Mouse (Mus musculus) spleen, adult 12 weeks (tissue): ENCODE measurements around the gene Tenm4.

ENCODE experiments used
- DNase-seq: peaks from one replicate; pipeline ENCODE4 v3.0.0; 2022; ENCODE audit warnings: low spot score

The Tenm4 gene

DNA sequence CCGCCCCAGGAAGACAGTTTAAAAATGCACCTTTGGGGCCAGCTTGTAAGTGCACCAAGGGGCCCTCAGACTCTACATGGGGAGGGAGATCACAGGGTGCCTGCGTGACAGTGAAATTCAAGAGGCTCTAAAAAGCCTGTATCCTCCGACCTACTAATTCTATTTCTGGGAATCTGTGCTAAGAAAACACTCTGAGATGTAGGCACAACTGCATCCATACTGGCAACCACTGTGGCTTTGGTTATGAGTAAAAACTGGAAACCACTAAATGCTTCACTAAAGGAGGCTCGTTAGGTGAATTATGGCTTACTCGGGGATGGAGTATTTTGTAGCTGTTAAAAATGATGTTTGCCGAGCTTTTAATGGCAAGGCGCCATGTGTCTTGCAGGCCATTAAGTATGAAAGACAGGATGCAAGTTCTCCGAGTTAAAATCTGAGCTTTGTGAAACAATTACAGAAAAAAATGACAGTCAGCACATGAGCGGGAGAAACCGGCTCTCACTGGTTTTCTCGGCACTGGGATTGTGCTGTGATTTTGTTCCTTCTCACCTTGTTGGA, 238.4 kb downstream of the Tenm4 start:
- no peak for DNase-seq

DNA sequence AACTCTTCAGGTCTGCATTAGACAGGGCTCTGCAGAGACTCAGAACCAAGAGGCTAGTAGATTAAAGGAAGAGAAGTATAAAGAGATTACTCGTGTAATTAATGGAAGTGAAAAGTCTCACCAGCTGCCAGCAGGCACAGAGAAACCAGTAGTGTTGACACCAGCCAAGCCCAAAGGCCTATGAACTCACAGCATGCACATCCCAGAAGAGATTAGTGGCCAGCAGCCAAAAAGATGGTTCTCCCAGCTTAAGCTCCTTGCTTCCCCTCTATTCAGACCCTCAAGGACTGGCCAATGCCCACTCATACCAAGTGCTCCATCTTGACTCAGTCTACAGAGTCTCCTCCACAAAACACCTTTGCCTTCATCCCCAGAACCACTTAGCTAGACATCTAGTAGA, 242.8 kb downstream of the Tenm4 start:
- DNase-seq = no peak

DNA sequence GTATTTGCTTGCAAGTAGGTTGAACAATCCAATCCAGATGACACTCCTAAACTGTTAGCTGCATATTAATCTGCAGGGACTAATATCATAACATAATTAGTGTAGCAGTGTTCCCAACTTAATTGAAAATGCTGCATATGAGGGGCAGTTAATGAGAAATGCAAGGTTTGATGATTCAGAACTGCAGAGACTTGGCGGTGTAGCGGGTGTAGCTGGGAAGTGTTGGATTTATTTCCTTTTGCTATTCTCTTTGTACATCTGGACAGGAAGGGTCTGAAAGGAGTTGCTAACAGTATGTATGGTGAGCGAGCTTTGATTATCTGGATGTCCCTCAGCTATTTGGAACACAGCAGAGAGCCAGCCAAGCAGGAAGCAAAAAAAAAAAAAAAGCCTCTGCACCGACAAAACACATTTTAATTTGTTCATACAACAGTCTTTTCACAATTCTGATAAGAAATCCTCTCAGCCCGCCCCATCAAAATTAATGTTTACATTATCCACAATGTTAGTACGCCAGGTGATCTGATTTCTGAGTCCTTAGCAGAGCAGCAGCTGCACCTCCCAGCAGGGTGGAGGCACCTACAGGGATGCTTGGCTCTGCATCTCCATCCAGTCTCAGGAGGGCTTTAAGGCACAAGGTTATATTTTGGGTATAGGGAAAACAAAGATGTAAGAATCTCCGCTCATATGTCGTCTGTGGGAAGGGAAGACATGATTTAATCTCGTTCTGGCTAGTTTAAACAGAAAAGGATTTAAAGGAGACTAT, 243.4 kb downstream of the Tenm4 start:
- DNase-seq = no peak

DNA sequence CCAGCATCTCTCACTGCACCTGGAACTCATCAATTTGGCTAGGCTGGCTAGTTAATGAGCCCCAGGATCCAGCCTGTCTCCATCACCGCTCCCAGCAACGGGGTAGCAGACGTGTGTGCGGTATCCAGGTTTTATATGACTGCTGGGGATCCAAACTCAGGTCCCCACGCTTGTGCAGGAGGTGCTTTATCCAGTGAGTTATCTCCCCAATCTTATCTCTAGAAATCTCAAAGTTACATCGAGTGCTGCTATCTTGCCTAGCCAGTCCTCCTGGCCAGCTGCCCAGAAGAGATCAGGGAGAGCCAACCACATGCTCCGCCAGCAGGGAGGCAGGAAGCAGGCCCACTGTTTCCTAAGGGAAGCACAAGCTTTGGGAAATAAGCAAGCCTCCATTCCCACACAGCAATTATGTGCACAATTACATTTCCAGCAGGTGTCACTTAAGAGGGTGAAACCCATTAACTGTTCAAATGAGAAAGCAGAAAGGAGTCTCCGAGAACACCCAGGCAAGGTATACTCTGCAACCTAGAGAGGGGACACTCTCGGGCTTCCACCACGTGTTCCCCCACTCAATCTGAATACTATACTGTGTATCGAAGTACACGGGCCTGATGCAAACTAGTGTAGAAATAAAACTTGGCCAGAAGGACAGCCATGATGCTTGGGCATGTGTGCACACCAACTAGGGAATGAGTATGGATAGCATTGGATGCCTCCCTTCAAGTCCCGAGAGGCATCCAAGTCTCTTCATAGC, 246.4 kb downstream of the Tenm4 start:
- no peak for DNase-seq

DNA sequence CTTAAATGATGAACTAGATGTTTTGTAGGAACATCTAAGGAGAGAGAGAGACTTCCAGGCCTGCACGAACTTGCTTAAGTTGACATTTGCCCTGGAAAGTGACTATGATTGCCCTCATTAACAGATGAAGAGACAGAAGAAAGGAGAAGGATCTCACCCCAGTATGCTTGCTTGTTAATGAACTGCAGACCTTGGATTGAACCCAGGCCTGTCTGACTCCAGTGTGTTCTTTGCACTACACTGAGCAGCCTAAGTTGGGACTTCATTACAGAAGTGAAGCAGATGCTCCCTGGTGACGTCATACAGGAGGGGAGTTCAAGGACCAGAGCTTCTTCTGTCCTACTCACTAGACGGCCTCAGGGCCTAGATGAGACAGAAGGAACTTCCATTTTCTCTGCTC, 247.1 kb downstream of the Tenm4 start:
- no peak for DNase-seq

DNA sequence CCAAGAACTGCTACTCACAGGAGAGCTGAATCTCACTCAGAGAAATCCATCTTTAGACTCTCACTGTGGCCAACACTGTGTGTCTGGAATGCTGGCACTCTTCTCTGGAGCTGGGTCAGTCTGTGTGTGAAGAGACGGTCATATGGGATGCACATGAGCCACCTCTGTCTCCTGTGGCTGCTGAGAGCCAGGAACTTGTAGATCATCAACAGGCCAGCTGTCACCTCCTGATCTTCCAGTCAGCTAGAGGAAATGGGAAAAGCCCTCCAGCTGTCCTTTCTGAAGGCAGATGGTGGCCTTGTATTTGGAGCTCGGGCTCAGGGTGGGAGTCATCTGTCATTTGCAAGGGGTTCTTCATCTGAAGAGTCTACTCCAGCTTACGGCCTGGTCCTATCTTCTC, 249.0 kb downstream of the Tenm4 start:
- DNase-seq = no peak

DNA sequence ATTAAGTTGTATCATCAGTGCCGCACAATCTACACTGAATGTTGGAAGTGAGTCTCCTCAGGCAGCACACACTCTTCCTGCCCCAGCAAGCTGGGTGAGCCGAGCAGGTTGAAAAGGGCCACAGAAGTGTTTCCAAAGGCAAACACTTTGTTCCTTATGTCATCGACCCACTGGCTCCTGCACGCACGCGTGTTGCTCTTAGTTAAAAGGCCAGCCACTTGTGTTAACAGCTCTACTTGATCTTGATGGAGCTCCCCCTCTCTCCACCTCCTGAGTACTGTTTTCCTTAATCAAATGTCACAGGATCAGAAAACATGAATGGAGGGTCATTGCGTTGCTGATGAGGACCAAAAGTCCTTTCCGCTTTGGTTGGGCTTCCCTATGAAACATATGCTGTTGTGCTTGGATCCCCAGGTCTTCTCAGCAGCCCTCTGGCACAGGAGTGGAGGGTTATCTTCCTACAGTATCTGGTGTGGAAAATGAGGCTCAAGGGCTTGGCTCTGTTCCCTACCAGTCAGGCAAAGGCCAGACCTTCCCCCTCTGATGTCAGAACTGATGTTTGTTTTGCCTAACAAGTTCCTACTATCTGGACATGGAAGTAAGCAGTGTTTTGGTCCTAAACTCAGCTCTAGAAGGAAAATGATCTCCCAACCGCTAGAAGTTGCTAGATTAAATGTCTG, 250.0 kb downstream of the Tenm4 start:
- no peak for DNase-seq

DNA sequence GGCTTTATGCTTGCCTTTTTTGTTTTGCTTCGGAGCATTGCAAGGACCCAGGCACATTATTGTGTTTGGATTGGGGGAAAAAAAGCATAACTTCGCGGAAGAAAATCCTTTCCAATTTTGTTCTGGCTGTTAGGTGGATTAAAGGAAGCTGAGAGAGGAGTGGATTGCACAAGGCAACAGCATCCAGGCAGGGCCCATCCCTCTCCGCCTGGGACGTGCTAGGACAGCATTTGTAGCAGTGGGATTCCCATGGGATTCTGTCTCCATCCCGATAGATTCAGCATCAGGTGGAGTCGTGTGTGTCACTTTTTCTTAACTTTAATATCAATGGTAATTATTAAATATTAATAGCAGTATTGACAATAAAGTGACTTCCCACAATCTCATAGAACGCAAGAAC, 255.9 kb downstream of the Tenm4 start:
- DNase-seq = no peak

DNA sequence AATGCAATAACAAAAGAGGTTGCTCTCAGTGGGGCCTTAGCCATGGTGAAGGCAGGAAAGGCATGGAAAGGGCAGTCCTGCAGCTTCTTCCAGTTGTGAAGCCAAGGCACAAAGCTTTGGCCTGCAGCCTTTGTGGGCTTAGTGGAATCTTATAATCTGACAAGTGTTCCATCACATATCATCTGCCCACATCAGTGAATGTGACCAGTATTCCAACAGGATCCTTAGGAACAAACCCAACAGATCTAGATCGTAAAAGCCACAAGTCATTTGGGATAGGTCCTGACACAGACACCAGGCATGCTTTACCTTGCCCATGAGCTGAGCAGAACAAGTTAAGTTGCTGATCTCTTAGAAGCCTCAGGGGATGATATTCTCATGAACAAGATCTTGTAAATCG, 262.3 kb downstream of the Tenm4 start:
- no peak for DNase-seq

DNA sequence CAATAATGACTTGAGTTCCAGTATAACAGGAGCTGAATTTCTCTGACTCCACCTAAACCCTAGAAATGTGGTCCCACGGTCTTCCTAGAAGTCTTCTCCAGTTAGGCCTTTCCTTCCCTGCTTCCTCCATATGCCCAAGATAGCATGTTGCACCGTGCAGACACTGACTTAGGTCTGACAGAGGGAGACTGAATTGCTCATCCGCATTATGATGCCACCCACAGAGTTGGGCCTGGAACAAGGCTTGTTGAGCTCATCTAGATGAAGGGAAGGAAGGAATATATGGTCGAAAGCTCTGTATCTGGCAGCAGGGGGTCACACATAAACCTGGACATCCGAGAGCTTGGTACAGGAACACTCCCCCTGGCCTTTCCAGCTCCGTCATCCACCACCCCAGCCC, 267.3 kb downstream of the Tenm4 start:
- DNase-seq = no peak

DNA sequence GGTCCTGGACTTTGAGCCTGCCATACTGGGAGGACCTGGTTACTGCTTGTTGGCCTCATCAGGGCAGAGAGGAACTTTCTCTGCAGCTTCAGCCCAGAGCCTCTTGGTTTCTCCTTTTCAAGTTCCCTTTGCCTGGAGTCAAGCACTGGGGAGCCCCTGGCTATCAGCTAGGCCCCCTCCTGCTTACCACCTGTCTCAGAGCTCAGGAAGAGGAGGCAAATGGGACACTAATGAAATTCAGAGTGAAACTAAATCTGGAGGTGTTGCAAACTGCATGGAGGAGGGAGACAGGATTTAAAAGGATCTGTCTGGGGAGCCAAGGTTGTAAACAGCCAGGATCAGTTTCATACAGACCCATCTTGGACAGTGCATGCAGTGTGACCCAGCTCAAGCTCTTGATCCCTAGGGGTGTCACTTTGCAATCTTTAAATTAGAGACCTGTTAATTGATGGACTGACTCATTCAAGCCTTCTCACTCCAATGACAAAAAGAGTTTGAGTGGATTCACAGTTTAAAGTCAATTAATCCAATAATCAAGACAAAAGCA, 269.2 kb downstream of the Tenm4 start:
- no peak for DNase-seq

DNA sequence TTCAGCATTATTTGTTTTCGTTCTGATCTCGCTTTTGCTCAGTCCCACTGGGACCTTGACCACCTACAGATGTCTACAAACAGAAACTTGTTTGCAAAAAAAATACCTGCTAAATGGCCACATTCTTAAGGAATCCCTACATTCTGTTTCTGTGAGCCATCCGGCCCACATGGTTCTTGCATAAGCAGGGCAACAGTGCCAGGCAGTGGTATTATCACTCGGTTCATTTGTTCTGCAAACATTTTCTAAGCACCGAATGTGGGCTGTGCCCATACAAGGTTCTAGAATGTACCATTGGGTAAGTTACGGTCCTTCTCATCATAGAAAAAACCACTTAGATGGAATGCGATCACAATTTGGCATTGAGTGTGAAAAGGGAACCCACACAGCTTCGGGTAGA, 274.7 kb downstream of the Tenm4 start:
- DNase-seq = no peak

DNA sequence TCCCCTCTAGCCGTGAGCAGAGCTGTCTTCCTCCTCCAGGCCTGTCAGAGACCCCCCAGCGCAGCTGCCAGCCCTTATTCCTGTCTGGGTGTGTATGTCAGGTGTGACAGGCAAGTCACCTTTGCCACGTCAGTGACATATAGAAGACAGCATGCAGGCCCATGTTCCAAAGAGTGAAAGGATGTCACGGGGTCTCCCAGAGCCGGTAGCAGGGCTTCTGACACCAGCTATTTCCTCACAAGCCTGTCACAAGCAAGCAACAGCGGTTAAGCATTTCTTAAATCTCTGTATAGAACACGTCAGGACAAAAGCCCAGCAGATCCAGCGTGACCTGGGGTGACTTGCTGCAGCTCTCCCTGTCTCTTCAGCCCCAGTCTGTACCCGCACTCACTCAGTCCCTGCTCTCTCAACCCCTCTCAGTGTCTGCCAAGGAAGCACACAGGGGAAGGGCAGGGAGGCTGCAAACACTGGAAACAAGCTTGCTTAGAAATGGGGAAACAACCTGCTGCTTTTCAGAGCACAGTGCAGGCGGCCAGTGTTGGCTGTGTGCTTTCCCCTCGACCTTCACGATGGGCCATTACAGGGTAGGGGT, 276.9 kb downstream of the Tenm4 start:
- DNase-seq = no peak

DNA sequence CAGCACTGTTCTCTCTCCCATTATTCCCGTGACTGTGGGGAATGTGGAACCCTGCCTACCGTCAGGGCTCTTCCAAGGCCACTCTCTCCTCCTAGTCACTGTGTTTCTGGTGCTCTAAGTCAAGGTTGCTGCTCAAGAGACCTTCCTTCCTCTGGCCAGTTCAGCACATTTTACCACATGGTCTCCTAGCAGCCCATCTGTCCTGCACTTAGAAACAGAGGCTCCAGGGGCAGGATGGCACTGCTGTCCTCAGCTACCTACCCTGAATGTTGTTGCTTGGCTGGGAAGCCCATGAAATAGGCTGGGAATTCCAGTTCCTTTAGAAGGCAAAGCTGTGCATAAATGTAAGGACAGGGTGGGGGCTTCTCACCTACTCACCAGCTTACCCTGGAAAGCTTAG, 284.9 kb downstream of the Tenm4 start:
- DNase-seq = no peak

DNA sequence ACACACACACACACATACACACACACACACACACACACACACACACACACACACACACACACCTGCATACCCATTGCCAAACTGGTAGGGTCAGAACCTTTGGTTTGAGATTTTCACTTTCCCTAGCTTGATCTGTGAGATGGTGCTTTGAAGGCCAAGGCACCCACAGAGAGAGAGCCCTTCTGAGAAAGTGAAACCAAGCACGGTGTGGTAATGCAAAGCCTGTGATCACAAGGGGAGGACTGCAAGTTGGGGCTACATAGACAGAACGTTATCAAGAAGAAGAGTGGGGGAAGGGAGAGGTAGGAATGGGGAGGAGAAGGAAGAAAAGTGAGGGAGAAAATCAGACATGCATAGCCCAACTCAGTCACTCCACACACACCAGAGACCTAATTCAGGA, 285.6 kb downstream of the Tenm4 start:
- no peak for DNase-seq

DNA sequence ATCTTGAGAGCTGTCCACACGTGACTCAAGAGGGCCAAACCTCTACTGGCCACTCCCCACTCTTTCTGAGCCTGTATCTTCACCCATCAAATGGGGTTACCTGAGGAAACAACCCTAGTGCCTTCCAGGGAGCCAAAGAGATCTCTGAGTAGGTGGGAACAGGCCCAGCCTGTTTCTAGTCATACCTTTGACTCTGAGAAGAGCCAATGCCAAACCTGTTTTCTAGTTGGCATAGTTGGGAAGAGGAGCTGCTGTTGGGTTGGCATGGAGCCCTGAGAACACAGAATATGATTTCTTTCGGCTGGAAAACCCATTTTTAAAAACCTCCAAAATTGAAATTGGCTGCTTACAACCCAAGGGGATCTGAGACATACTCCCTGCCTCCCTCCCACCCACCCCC, 286.8 kb downstream of the Tenm4 start:
- no peak for DNase-seq

DNA sequence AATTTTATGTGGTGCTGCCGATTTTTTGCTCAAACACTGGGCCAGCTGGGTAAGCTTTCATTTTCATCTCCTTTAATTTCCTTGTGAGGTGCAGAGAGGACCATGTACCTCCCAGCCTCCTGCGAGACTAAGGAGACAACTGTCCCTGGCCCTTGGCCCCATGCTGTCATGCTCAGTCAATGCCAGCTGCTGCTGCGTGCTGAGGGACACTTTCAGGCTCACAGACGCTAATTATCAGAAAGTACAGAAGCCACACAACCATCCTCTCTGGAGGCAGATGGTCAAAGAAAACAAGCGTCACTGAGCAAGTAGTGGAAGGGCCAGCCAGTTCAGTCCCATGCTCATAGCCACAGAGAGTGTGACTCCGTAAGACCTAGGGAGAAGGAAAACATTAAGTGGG, 287.9 kb downstream of the Tenm4 start:
- DNase-seq = no peak

DNA sequence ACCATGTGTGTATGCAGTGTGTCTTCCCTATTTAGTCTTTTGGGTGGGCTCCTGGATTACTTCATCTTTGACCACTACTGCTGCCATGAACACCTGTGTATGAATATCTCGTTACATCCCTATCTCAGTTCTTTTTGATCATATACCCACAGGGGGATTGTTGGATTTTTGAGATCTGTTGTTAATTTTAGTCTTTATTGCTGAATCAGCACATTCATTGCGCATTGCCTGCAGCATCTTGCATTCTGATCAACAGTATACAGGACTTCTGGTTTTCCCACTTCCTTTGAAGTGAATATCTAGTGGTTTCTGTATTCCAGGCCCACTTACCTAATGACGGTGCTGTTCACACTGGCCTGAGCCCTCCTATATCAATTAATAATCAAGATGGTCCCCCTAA, 295.7 kb downstream of the Tenm4 start:
- DNase-seq = no peak

DNA sequence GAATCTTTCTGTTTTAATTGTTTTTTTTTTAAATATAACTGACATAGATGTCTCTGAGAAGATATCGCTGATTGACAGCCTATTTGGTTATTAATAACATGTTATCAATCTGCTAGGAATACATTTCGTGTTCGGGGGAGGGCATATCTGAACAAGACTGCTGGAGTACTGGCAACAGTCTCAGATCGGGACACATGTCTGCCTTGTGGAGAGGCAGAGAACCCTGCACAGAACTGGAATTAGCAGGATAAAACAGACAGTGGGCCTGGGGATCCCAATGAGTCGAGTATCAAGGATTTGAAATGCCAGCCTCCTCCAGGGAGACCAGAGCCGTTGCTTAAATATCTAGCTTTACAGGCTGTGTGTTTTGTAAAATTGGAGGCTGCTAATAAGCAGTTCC, 299.8 kb downstream of the Tenm4 start:
- DNase-seq = no peak

DNA sequence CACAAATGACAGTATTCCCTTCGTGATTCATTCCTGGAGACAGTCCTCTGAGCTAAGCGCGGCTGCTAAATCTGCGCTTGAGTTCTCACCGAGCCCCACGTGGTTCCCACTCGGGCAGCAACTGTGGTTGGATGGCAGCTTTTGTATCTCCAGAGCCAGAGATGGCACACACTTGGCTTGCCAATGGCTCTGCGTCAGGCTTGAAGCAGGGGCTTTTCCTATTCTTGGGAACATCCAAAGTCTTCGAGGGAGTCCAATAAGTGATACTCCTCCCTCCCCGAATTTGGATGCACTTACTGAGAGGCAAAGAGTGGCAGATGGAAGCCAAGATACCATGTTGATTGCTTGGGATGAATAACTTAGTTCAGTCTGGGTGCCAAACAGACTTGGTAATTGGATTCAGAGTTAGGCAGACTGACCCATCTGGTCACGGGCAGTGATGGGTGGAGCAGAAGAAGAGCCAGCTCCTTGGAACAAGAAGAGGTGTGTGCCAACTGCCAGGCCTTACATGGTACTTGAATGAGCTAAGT, 303.6 kb downstream of the Tenm4 start:
- DNase-seq = no peak

DNA sequence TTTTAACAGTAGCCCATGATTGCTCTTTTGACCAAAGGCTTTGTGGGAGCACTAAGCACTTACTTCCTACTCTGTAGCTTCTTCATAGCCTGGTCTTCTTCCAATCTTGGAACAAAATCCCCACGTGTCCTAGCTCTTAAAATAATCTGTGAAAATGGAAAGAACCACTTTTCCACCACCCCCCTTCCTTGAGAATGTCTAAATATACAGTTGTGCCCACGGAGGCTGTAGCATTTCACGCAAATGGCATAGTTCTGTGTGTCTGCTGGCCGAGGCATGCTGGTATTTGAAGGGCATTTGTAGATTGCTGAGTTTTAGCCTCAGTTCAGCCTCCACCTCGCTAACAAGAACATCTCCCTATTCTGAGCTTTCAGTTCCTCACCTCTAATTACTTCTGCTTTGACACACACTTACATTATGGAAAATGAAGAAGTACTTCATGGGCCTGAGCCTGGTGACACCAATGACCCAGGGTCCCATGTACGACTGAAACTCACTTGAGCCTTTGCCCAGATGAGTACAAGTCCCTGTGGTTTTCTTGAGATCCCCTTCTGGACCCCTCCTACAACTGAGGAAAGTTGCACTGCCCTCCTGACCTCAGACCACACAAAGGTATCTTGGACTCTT, 306.1 kb downstream of the Tenm4 start:
- no peak for DNase-seq

DNA sequence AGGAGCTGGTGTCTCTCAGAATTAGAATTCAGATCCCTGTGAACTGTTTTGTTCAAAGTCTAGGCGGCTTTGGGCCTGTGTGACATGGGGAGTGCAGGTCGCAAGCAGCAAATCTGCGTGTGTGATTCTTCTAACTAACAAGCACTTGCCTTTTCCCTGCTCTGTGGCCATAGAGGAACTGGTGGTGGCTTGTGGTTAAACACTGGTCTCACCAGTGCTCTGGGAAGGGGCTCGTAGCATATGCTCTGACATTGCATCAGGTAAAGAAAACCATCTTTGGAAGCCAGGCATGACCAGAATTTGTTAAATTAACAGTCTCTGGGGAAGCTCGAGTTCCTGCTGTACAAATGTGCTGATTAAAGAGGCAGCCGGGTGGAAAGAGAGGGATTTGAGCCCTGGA, 308.1 kb downstream of the Tenm4 start:
- DNase-seq = no peak
